Mouse (Mus musculus): Measurements from ENCODE around the gene Cypt2. TPM values are rescaled to one million over a fixed set of nuclear protein-coding genes. Genes with fewer than 3 reads are reported as not detected.
"Not testable (repeated sequence)": the region's sequence is repeated elsewhere in the genome, so short reads cannot be mapped to it uniquely, and the experiment has no call there.

Cypt2 gene
- polyA plus RNA-seq (2015; fragmentation: Nextera tagmentation; extraction: Ambion mirVana): not detected in 2 replicates

- not testable (repeated sequence) for H3K9ac ChIP-seq; H3K4me2 ChIP-seq; ATAC-seq (ENCODE audit: borderline replicate concordance, extremely low read depth, low FRiP score, low TSS enrichment); H3K4me3 ChIP-seq; H3K36me3 ChIP-seq; H3K4me1 ChIP-seq; H3K9me3 ChIP-seq; H3K27ac ChIP-seq; H3K27me3 ChIP-seq
- WGBS: 85% methylated on average over 4 of the region's 4 CpGs
Observed at GRCm38 (mm10) chrX:105499472-105499871, at the start of gene Cypt2. TSS of gene Cypt2 (plus strand) at chrX:105499772.

DNA sequence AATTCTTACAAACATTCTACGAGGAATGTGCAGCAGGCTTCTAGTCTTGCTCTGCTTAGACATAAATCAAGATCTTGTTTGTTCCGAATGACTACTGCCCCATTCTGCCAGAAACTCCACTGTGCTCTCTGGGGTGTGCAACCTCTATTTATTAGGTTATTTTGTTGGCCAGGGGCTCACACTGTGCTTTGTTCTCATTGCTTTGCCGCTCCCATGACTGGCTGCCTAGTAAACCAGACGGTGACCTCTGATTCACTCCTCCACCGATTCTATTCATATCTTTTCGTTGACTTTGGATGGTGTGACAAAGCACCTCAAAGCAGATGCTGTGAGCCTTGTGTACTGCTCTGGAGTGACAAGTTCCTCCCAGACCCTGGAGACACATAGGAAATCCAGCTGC lies 46.7 kb downstream of the Cypt2 start:
- no peak overlapping the region for H3K4me3 ChIP-seq
- no peaks in the 10 kb centered on the region for H3K27me3 ChIP-seq
- no peak for ATAC-seq (ENCODE audit: borderline replicate concordance, extremely low read depth, low FRiP score, low TSS enrichment)
- WGBS: 70% methylated on average over 6 of the region's 6 CpGs
- no peak overlapping the region for H3K9ac ChIP-seq
- H3K36me3 ChIP-seq: no peaks in the 10 kb centered on the region
- no peaks in the 10 kb centered on the region for H3K4me1 ChIP-seq
- no peak overlapping the region for H3K4me2 ChIP-seq
- no peak overlapping the region for H3K27ac ChIP-seq
- no peaks in the 10 kb centered on the region for H3K9me3 ChIP-seq
